Mouse (Mus musculus) thymus, adult 18-20 months (tissue): ENCODE results near the gene Ppat.
"Not testable (repeated sequence)": the region's sequence is repeated elsewhere in the genome, so short reads cannot be mapped to it uniquely, and the experiment has no call there.

ENCODE experiments used
- DNase-seq, 2 experiments: peaks; one replicate each; pipeline ENCODE4 v3.0.0; 2022; ENCODE audit warnings: mixed read lengths in 2 of 2

The Ppat gene

GRCm38 (mm10) chr5:76951106-76952027 is at the start of gene Ppat, which contains the start of gene Paics:
Ppat (minus strand) TSS chr5:76951578.
Paics (plus strand) TSS chr5:76951307.
- DNase-seq = peak; percentile 96 to 98

DNA sequence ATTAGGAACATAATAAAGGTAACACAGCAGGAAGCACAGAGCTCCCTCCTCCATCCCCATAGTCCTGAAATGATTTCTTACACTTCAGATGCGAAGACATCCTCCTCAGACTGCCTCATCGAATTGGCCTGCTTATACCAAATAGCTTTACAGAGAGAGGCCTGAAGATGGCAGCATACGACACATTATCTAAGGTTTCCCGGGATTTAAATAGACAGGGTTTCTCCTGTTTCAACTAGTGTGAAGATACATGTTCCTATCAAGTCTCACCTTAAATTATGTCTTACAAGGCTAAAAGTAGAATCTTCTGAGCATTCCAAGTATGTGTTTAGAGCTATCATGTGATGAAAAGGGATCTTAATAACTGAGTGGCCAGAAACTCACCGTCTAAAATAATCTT is 47.0 kb upstream of the Ppat start:
- DNase-seq = no peak

- no peak for DNase-seq
Observed at GRCm38 (mm10) chr5:76993174-76993814, 41.9 kb upstream of the Ppat start.

- DNase-seq = no peak
Observed at GRCm38 (mm10) chr5:76990789-76991188, 39.4 kb upstream of the Ppat start.

- no peak for DNase-seq
Observed at GRCm38 (mm10) chr5:76984015-76984414, 32.6 kb upstream of the Ppat start.

DNA sequence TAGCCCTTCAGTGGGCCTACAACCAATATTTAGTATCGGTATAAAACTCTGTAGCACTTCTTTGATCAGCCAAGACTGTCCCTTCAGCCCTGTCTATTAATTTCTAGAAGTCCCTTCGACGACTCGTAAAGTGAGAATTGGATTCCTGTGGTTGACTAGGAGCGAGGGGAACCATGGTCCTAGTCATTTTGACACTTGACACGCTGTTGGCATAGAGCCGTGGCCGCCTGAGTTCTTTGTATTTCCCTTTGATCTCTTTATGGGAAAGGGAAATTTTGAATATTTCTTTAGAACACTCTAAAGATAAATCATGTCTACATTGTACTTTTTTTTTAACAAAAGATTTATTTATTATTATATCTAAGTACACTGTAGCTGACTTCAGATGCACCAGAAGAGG is 24.4 kb upstream of the Ppat start:
- no peak for DNase-seq

GRCm38 (mm10) chr5:76974554-76975285 is 23.3 kb upstream of the Ppat start, which contains the start of gene Srp72:
Srp72 (plus strand) TSS chr5:76974683.
- peak; percentile 71 to 72 for DNase-seq

DNA sequence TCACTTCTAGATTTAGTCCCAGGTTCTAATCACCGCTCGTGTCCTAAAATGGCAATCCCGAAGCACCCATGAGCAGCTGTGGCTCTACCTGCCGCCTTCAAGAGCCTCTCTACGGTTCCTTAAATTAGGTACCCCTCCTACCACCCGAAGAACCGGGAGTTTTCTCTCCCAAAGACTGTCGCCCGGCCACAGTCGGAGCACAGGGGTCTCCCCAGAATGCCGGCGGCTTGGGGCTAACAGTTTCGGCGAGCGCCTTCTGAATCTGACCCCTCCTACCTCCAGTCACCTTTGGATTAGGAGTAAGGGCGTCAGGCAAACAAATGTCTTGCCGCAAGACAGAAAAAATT is 22.8 kb upstream of the Ppat start:
- no peak for DNase-seq

- no peak for DNase-seq
Observed at GRCm38 (mm10) chr5:76973488-76973887, 22.1 kb upstream of the Ppat start.

DNA sequence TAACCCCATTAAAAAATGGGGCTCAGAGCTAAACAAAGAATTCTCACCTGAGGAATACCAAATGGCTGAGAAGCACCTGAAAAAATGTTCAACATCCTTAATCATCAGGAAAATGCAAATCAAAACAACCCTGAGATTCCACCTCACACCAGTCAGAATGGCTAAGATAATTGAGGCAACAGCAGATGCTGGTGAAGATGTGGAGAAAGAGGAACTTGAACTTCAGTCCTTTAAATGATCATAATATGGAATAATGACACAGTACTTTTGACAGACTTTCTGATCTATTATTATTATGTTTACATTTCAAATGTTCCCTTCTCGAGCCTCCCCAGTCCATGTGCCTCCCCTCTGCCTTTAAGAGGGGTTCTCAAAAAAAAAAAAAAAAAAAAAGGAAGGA is 19.7 kb upstream of the Ppat start:
- DNase-seq = not testable (repeated sequence)

- no peak for DNase-seq
Observed at GRCm38 (mm10) chr5:76969250-76969649, 17.9 kb upstream of the Ppat start.

DNA sequence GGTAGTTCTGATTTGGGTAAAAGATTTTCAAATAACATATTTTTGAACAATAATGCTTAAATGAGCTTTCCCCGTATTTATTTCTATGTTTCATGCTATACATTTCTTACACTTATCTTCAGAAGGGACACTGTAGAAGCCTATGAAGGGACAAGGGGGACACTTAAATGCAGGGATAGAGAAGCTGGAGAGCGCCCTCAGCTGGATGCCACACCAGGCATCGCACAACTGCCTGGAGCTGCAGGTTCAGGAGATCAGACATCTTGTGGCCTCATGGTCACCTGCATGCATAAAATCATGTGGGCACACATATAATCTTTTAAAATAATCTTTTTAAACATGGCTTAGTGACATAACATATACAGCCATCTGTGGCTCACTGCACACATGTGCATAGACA is 13.3 kb upstream of the Ppat start:
- DNase-seq = no peak

GRCm38 (mm10) chr5:76962545-76962944 is 11.2 kb upstream of the Ppat start:
- no peak for DNase-seq

- DNase-seq = no peak
Observed at GRCm38 (mm10) chr5:76959587-76959986, 8.2 kb upstream of the Ppat start.

GRCm38 (mm10) chr5:76957954-76958353 is 6.6 kb upstream of the Ppat start:
- no peak for DNase-seq

DNA sequence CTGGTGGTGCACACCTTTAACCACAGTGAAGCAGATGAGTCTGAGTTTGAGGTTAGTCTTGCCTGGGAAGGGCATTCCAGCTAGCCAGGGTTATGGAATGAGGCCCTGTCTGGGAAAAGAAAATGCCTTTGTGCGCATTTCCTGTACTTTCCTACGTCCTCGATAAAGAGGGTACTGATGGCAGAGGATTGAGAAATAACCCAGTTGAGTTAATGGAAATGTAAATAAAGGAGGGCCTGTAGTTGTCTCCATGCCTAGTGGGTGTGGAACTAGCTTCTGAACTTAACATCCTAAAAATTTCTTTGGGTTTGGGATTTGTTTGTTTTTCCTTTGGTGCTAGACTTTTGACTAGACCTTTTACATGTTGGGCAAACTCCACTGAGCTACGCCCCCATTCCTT is 4.1 kb upstream of the Ppat start:
- no peak for DNase-seq

GRCm38 (mm10) chr5:76954271-76954900 is 3.0 kb upstream of the Ppat start:
- no peak for DNase-seq

DNA sequence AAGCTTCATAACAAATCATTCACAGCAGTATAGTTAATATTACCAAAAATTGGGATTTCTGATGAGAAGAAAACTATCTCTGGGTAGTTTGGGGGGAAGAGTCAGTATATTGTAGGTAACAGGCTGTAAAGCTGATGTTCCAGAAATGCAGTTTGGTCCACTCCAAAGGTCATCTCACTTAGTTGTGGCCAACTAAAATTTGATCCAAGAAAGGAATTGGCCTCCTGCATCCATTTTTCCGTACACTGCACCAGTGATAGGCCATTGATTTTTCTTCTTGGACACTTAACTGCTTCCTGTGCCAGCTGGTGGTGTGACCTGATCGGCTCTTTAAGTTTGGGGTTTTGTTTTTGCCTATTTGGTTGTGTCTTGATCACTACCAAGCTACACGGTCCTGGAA is 2.4 kb upstream of the Ppat start:
- DNase-seq = no peak

- DNase-seq = no peak
Observed at GRCm38 (mm10) chr5:76952112-76953040, 998 bp upstream of the Ppat start.

- no peak for DNase-seq
Observed at GRCm38 (mm10) chr5:76950343-76951105, 854 bp downstream of the Ppat start.

- no peak for DNase-seq
Observed at GRCm38 (mm10) chr5:76947758-76948157, 3.6 kb downstream of the Ppat start.
